Mouse (Mus musculus) lung, postnatal 14 days (tissue): Measurements from ENCODE around the gene Vmn2r101.

Experiments
- DNase-seq: peaks from one replicate; pipeline ENCODE4 v3.0.0; 2021

Vmn2r101 gene

DNA sequence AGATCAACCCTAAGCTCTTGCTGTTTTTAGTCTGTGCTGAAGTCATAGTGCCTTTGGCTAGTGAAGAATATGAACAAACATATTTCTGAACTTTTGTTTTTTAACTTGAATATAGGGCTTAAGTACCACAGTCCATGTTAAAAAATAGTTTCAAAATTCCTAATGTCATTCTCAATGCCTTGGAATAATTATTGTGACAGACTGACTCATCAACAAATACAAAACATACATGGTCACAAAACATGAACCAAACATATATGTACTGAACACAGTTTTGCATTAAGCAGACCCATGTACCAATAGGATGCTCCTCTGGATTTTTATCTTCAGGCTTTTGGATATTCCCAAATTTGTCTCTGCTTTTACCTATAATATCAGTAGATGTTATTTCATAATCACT, at the start of gene Vmn2r101:
Gene Vmn2r101, plus strand, starts transcription at position 301 of the 400 bp plus-strand sequence.
- no peak for DNase-seq

GRCm38 (mm10) chr17:19629328-19629727, 52.3 kb downstream of the Vmn2r101 start:
- no peak for DNase-seq

- no peak for DNase-seq
Measured at GRCm38 (mm10) chr17:19658447-19658846, 81.4 kb downstream of the Vmn2r101 start.

GRCm38 (mm10) chr17:19660028-19660427, 83.0 kb downstream of the Vmn2r101 start, which contains the start of gene Vmn2r102:
Gene Vmn2r102 (plus strand): TSS chr17:19660328.
- no peak for DNase-seq
